ENCODE assay signal across 1 mouse cellular context in the genomic region with DNA sequence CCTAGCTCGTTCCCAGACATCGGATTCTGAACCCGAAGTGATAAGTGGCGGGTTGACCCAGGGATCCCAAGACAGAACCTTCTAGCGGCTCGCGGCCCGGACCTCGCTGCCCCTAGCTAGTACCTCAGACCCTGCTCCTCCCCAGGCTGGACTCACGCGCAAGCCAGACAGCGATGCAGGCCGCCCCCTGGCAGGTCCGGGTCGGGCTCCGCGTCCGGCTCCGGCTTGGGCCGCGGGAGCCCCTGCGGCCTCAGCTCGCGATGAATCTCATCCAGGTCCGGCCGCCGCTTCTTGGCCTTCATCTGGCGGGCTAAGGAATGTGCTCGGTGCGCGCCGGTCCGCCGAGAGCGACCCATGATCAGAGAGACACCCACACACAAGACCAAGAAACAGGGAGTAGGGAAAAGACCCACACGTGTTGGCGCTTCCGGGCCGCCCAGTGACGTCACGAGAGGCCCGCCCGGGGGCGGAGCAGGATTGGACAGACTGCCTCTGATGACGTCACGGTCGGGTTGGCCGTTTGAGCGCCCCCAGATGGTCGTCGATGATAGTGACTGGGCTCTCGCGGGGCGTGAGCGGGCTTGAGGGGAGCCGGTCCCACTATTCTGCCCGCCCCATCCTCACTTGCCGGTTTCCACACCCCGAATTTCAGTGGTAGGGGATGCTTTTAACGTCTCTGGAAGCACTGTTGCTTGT.
TF ChIP-seq lines count a peak whose summit lies in the region.

A gene (minus strand): TSS at position 445 of the 696 bp plus-strand sequence.

TF ChIP-seq in MEL, 35 proteins besides CTCF, POLR2A, EP300 and RAD21 (continued from another document):
- TF ChIP-seq SMC3 (IDR thresholded peaks at IDR 0.05; ENCODE audit: low read depth, low read length) (peak; percentile 24; the same call in 1 of the 2 replicates), POLR2AphosphoS2 (IDR thresholded peaks at IDR 0.05; ENCODE audit: low read length) (peak; percentile 82; the same call in 1 of the 2 replicates), E2F4 (IDR thresholded peaks at IDR 0.05; ENCODE audit: borderline replicate concordance, low read depth, low read length) (no peak), MYC (IDR thresholded peaks at IDR 0.05; ENCODE audit: low read depth, low read length) (peak; percentile 93), ELF1 (IDR thresholded peaks at IDR 0.05; ENCODE audit: low read depth, low read length) (peak; percentile 95), ZNF384 (IDR thresholded peaks at IDR 0.05; ENCODE audit: low read depth, low read length) (no peak), TCF12 (IDR thresholded peaks at IDR 0.05; ENCODE audit: low read depth, low read length) (peak; percentile 55; the same call in 1 of the 2 replicates), MAX (IDR thresholded peaks at IDR 0.05; ENCODE audit: low read length) (peak; percentile 92), CHD2 (IDR thresholded peaks at IDR 0.05; ENCODE audit: low read length) (peak; percentile 34; the same call in 1 of the 2 replicates), ZMIZ1 (IDR thresholded peaks at IDR 0.05; ENCODE audit: low read depth, low read length) (no peak), MXI1 (IDR thresholded peaks at IDR 0.05; ENCODE audit: low read depth, low read length) (peak; percentile 99), TAL1 (IDR thresholded peaks at IDR 0.05; ENCODE audit: low read length) (peak; percentile 57), TBP (IDR thresholded peaks at IDR 0.05; ENCODE audit: low read depth, low read length) (peak; percentile 65), KAT2A (conservative IDR thresholded peaks at IDR 0.05; ENCODE audit: low read depth, low read length) (peak; percentile 50; the same call in 1 of the 2 replicates), RCOR1 (IDR thresholded peaks at IDR 0.05; ENCODE audit: low read depth, low read length) (no peak), SIN3A (IDR thresholded peaks at IDR 0.05; ENCODE audit: low read length) (peak; percentile 98), HCFC1 (IDR thresholded peaks at IDR 0.05; ENCODE audit: low read depth, low read length) (peak; percentile 84), MYB (IDR thresholded peaks at IDR 0.05; ENCODE audit: low read depth, low read length) (no peak; the same call in 1 of the 2 replicates)
